Mouse (Mus musculus) kidney, embryonic 16.5 days (tissue): ENCODE results near the gene Bcl6. TPM values are rescaled to one million over a fixed set of nuclear protein-coding genes. Genes with fewer than 3 reads are reported as not detected.
A peak's percentile ranks its signal among the peaks of the same experiment; 100 is the strongest.

Experiments used
- ATAC-seq: fragments of 200-750 bp; cut with Nextera tagmentation; 2 replicates; pipeline ENCODE4 v1.8.0; 2017; ENCODE audit warnings: moderate TSS enrichment; ENCODE audit not compliant: low FRiP score, low TSS enrichment
- H3K27ac ChIP-seq: fragments of 300-500 bp; sonication (generic); 2 replicates; pipeline ENCODE4 v1.5.1; 2014; ENCODE audit warnings: low read length
- H3K27me3 ChIP-seq: fragments of 300-500 bp; sonication (generic); 2 replicates; pipeline ENCODE4 v1.6.1; 2014; ENCODE audit warnings: low read length, control low read depth, mixed read lengths; ENCODE audit not compliant: insufficient read depth
- H3K36me3 ChIP-seq: fragments of 300-500 bp; sonication (generic); 2 replicates; pipeline ENCODE4 v1.6.1; 2014; ENCODE audit warnings: low read length, control low read depth, mixed read lengths; ENCODE audit not compliant: insufficient read depth
- H3K4me1 ChIP-seq: fragments of 300-500 bp; sonication (generic); 2 replicates; pipeline ENCODE4 v1.6.1; 2014; ENCODE audit warnings: low read length, control low read depth, mixed read lengths; ENCODE audit not compliant: insufficient read depth
- H3K4me2 ChIP-seq: fragments of 300-500 bp; sonication (generic); replicated peaks from 2 replicates; pipeline ENCODE4 v1.6.1; 2014; ENCODE audit warnings: low read depth, low read length
- H3K4me3 ChIP-seq: fragments of 300-500 bp; sonication (generic); 2 replicates; pipeline ENCODE4 v1.5.1; 2014; ENCODE audit warnings: mild to moderate bottlenecking, low read length
- H3K9ac ChIP-seq: fragments of 300-500 bp; sonication (generic); replicated peaks from 2 replicates; pipeline ENCODE4 v1.6.1; 2014; ENCODE audit warnings: low read length
- H3K9me3 ChIP-seq: fragments of 300-500 bp; sonication (generic); 2 replicates; pipeline ENCODE4 v1.6.1; 2016; ENCODE audit warnings: low read length, control low read depth
- WGBS: fragments of 180-500 bp; shearing (Covaris S2); extraction: QIAGEN DNeasy Blood & Tissue Kit; methylation state at CpG from one replicate; pipeline ENCODE4 v1.1.7; 2014; 5-methylcytosine and 5-hydroxymethylcytosine counted together
- polyA plus RNA-seq: library from polyadenylated mRNA; unstranded; fragments of >200 nt; fragmentation: Nextera tagmentation; extraction: Ambion mirVana; gene quantifications from 2 replicates; pipeline ENCODE4 v1.2.1, GENCODE M21; 2015

The Bcl6 gene
- polyA plus RNA-seq, 1 experiment from 2014 or later: 0.94 TPM

DNA sequence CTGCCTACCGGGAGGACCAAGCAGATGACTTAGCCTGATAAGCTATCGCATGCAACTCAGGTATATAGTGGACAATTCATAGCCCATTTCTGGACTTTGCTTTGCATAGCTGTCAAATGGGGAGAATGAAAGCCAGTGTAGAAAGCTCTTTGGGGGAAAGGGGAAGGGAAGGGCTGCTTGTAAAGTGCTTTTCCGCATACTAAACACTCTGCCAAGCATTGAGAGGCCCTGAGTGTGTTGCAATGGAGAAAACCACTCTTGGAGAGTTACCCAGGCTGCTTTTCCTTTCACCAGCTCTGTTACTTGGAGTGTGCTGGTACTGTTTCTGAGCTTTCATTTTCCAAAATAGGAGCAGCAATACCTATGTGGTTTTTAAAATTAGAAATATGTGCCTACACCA is 10.9 kb downstream of the Bcl6 start:
- no peak for ATAC-seq
- Histone ChIP-seq H3K9me3 (no peaks in the 10 kb centered on the region), H3K4me2 (no peak overlapping the region), H3K27ac (no peak overlapping the region), H3K4me3 (no peak overlapping the region), H3K36me3 (no peaks in the 10 kb centered on the region; the same call in 1 of the 2 replicates), H3K27me3 (peaks cover 18% of the 10 kb centered on the region), H3K9ac (no peak overlapping the region), H3K4me1 (peaks cover 20% of the 10 kb centered on the region)
- WGBS: 80% methylated on average over 3 of the region's 3 CpGs

DNA sequence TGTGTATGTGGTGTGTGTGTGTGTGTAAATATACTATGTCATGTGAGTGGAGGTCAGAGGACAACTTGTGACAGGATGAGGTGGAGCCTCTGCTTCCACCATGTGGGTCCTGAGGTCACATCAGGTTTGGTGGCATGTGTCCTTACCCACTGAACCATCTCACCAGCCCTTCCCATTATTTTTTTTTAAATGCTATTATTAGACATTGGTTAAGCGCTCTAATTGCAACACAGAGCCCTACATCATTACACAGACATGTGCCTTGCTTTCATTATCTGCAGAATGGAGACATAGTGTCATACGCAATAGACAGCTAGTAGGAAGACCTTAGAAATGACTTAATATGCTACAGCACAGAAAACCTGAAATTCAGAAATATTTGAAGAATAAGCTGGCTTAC is 12.5 kb downstream of the Bcl6 start:
- Histone ChIP-seq H3K27ac (no peak overlapping the region), H3K9ac (no peak overlapping the region), H3K27me3 (peaks cover 18% of the 10 kb centered on the region), H3K4me1 (peaks cover 10% of the 10 kb centered on the region), H3K4me2 (no peak overlapping the region), H3K4me3 (no peak overlapping the region), H3K9me3 (no peaks in the 10 kb centered on the region), H3K36me3 (no peaks in the 10 kb centered on the region; the same call in 1 of the 2 replicates)
- 95% methylated on average over 2 of the region's 2 CpGs for WGBS
- ATAC-seq: no peak

- no peak overlapping the region for H3K27ac ChIP-seq
- H3K4me2 ChIP-seq: no peak overlapping the region
- ATAC-seq: no peak
- no peaks in the 10 kb centered on the region for H3K9me3 ChIP-seq
- no peaks in the 10 kb centered on the region for H3K4me1 ChIP-seq
- no peaks in the 10 kb centered on the region for H3K27me3 ChIP-seq
- 91% methylated on average over 9 of the region's 9 CpGs for WGBS
- H3K9ac ChIP-seq: no peak overlapping the region
- H3K36me3 ChIP-seq: no peaks in the 10 kb centered on the region; the same call in 1 of the 2 replicates
- H3K4me3 ChIP-seq: no peak overlapping the region
Measured at GRCm38 (mm10) chr16:23973635-23974367, 14.9 kb downstream of the Bcl6 start.

DNA sequence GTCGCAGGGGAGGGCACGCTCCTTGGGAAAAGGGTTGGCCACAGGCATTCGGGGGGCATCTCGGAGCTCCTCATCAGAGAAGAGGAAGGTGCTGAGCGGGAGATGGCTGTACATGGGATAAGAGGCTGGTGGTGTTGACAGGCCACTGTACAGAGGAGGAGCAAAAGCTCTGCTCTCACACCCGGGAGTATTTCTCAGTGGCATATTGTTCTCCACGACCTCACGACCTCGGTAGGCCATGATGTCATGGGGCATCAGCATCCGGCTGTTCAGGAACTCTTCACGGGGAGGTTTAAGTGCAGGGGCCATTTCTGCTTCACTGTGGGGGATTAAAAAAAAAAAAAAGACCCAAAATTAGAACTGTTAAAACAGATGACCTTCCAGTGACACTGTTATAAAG is 15.8 kb downstream of the Bcl6 start:
- WGBS: 81% methylated on average over 11 of the region's 11 CpGs
- Histone ChIP-seq H3K4me3 (no peak overlapping the region), H3K9me3 (no peaks in the 10 kb centered on the region), H3K36me3 (peaks cover 3% of the 10 kb centered on the region), H3K4me1 (no peaks in the 10 kb centered on the region), H3K9ac (no peak overlapping the region), H3K27me3 (no peaks in the 10 kb centered on the region), H3K27ac (no peak overlapping the region), H3K4me2 (no peak overlapping the region)
- ATAC-seq: no peak

DNA sequence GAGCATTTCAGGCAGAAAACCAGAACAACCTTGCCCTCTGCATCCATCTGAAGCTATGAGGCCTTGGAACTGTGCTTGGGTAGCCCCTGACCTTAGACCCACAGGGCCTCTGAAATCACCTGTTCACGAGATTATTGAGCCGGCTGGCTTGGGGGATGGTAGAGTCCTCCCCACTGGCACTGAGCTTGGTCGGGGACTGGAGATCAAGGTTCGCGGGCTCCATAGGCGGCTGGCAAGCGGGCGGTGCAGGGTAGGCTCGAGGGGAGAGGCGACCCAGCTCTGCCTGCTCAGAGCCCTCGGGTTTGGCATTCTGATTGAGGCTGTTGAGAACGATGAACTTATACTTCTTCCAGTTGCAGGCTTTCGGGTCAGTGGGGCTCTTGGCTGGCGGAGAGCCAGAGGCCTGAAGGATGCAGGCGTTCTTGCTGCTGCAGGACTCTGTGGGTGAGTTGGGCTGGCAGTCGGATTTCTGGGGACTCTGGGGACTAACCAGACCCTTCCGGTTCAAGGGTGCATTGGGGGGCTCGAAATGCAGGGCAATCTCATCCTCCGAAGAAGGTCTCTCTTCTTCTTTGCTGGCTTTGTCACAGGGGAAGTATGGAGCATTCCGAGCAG is 16.4 kb downstream of the Bcl6 start:
- 0 out of 2 replicates have a peak, but pooled peaks have one; percentile 46 for ATAC-seq

DNA sequence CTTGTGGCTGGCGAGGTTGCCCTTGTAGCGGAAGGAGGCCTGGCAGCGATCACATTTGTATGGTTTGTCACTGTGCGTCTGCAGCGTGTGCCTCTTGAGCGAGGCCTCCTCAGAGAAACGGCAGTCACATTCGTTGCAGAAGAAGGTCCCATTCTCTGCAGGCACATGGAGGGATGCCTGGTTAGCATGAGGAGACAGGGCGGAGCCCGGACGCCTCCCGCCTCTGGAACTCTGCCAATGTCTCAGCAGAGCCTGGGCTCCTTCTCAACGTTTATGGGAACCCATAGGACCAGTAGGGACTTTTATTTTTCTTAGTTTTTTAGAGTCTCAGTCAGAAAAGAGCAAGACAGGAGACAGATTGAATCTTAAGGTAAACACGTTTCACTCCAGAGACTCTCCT is 18.7 kb downstream of the Bcl6 start:
- H3K9ac ChIP-seq: no peak overlapping the region
- no peaks in the 10 kb centered on the region for H3K4me1 ChIP-seq
- H3K36me3 ChIP-seq: peaks cover 10% of the 10 kb centered on the region
- no peaks in the 10 kb centered on the region for H3K27me3 ChIP-seq
- H3K4me3 ChIP-seq: no peak overlapping the region
- 65% methylated on average over 14 of the region's 14 CpGs for WGBS
- no peak for ATAC-seq
- no peak overlapping the region for H3K27ac ChIP-seq
- no peaks in the 10 kb centered on the region for H3K9me3 ChIP-seq
- no peak overlapping the region for H3K4me2 ChIP-seq

More for the DNA sequence above, 16.4 kb downstream of the Bcl6 start:
- Histone ChIP-seq H3K4me1 (no peaks in the 10 kb centered on the region), H3K36me3 (peaks cover 7% of the 10 kb centered on the region), H3K4me3 (no peak overlapping the region), H3K27me3 (no peaks in the 10 kb centered on the region), H3K9ac (no peak overlapping the region), H3K9me3 (no peaks in the 10 kb centered on the region), H3K4me2 (no peak overlapping the region), H3K27ac (no peak overlapping the region)
- 71% methylated on average over 20 of the region's 20 CpGs for WGBS

GRCm38 (mm10) chr16:23968888-23969287 is 19.8 kb downstream of the Bcl6 start:
- no peak overlapping the region for H3K27ac ChIP-seq
- H3K4me2 ChIP-seq: no peak overlapping the region
- no peak overlapping the region for H3K4me3 ChIP-seq
- 0 out of 2 replicates have a peak, but pooled peaks cover 5% of the 10 kb centered on the region for H3K4me1 ChIP-seq
- H3K9me3 ChIP-seq: no peaks in the 10 kb centered on the region
- WGBS: 81% methylated on average over 4 of the region's 4 CpGs
- H3K9ac ChIP-seq: no peak overlapping the region
- no peaks in the 10 kb centered on the region for H3K27me3 ChIP-seq
- no peak for ATAC-seq
- peaks cover 10% of the 10 kb centered on the region; the same call in 1 of the 2 replicates for H3K36me3 ChIP-seq

GRCm38 (mm10) chr16:23967301-23967700 is 21.4 kb downstream of the Bcl6 start:
- H3K4me2 ChIP-seq: no peak overlapping the region
- peaks cover 10% of the 10 kb centered on the region; the same call in 1 of the 2 replicates for H3K36me3 ChIP-seq
- ATAC-seq: no peak
- 0 out of 2 replicates have a peak, but pooled peaks cover 5% of the 10 kb centered on the region for H3K4me1 ChIP-seq
- H3K4me3 ChIP-seq: no peak overlapping the region
- no peak overlapping the region for H3K9ac ChIP-seq
- H3K9me3 ChIP-seq: no peaks in the 10 kb centered on the region
- WGBS: 89% methylated on average over 7 of the region's 7 CpGs
- H3K27me3 ChIP-seq: no peaks in the 10 kb centered on the region
- no peak overlapping the region for H3K27ac ChIP-seq

DNA sequence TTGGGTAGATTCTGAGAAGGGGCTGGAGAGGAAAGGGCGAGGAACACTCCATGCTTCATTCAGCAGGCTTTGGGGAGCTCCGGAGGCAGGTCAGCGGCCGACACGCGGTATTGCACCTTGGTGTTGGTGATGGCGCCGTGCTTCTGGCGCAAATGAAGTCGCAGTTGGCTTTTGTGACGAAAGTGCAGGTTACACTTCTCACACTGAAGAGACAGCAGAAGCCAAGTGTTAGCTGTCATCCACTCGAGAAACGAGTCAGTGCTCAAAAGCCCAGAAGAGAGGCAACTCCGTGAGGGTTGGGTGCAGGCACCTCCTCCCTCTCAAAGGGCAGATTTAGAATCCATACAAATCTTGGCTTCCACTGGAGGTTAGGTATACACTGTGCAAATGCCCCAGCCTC is 22.6 kb downstream of the Bcl6 start:
- Histone ChIP-seq H3K4me1 (0 out of 2 replicates have a peak, but pooled peaks cover 5% of the 10 kb centered on the region), H3K9me3 (no peaks in the 10 kb centered on the region), H3K36me3 (peaks cover 10% of the 10 kb centered on the region; the same call in 1 of the 2 replicates), H3K4me2 (no peak overlapping the region), H3K27me3 (no peaks in the 10 kb centered on the region), H3K9ac (no peak overlapping the region), H3K27ac (no peak overlapping the region), H3K4me3 (no peak overlapping the region)
- ATAC-seq: no peak
- WGBS: 87% methylated on average over 14 of the region's 14 CpGs
